In the genomic region with DNA sequence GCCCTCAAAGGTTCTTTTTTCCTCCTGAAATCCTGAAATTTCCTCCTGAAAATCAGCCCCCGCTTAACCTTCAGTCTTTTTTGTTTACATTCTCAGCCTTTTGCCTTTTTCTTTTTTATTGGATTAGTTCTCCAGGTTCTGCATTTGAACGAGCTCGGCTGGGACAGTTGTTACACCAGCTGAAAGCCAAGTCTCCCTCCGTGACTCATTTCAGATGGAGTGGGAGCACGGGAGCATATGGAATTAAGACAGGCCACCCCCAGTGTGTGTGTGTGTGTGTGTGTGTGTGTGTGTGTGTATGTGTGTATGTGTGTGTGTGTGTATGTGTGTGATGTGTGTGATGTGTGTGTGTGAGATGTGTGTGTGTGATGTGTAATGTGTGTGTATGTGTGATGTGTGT, we compare ENCODE assay signal across 6 mouse cellular contexts.
"Had no signal": no experiment of that assay in that cellular context is flagged by ENCODE, and none has a peak within 500 bp of the region (broad histone marks: within the 10 kb centered on the region; RNA-seq: fewer than 3 reads in every experiment).

No protein-coding gene starts in this region.

- DNase-seq: kidney, adult 11 months; kidney, adult 8-10 months; kidney, postnatal 10 days; kidney, postnatal 36 days; liver, postnatal 0 days; thymus, postnatal 25 days had no signal
